Mouse (Mus musculus) neural tube, embryonic 12.5 days (tissue): ENCODE data around the gene Sec22c. TPM values are rescaled to one million over a fixed set of nuclear protein-coding genes. Genes with fewer than 3 reads are reported as not detected.
A peak's percentile ranks its signal among the peaks of the same experiment; 100 is the strongest.

ENCODE experiments used
- ATAC-seq: fragments of 200-750 bp; cut with Nextera tagmentation; 2 replicates; pipeline ENCODE4 v1.8.0; 2017; ENCODE audit warnings: low read depth, mild to moderate bottlenecking, moderate TSS enrichment, moderate library complexity; ENCODE audit not compliant: low FRiP score
- H3K27ac ChIP-seq: fragments of 300-500 bp; sonication (generic); 2 replicates; pipeline ENCODE4 v1.5.1; 2016
- H3K27me3 ChIP-seq: fragments of 300-500 bp; sonication (generic); replicated peaks from 2 replicates; pipeline ENCODE4 v1.6.1; 2016; ENCODE audit warnings: mild to moderate bottlenecking
- H3K36me3 ChIP-seq: fragments of 300-500 bp; sonication (generic); 2 replicates; pipeline ENCODE4 v1.6.1; 2016; ENCODE audit warnings: mild to moderate bottlenecking
- H3K4me1 ChIP-seq: fragments of 300-500 bp; sonication (generic); 2 replicates; pipeline ENCODE4 v1.6.1; 2016
- H3K4me2 ChIP-seq: fragments of 300-500 bp; sonication (generic); replicated peaks from 2 replicates; pipeline ENCODE4 v1.6.1; 2016; ENCODE audit warnings: mild to moderate bottlenecking
- H3K4me3 ChIP-seq: fragments of 300-500 bp; sonication (generic); 2 replicates; pipeline ENCODE4 v1.5.1; 2016
- H3K9ac ChIP-seq: fragments of 300-500 bp; sonication (generic); 2 replicates; pipeline ENCODE4 v1.6.1; 2016; ENCODE audit warnings: mild to moderate bottlenecking
- H3K9me3 ChIP-seq: fragments of 300-500 bp; sonication (generic); 2 replicates; pipeline ENCODE4 v1.6.1; 2016; ENCODE audit warnings: mild to moderate bottlenecking
- WGBS: fragments of 180-500 bp; shearing (Covaris S2); methylation state at CpG from one replicate; pipeline ENCODE4 v1.1.7; 2016; 5-methylcytosine and 5-hydroxymethylcytosine counted together
- polyA plus RNA-seq: library from polyadenylated mRNA; unstranded; fragments of >200 nt; fragmentation: Nextera tagmentation; extraction: Ambion mirVana; gene quantifications from 2 replicates; pipeline ENCODE4 v1.2.1, GENCODE M21; 2016

The Sec22c gene
- polyA plus RNA-seq, 1 experiment from 2014 or later, result 23.5 TPM

GRCm38 (mm10) chr9:121641235-121641915 lies 63.9 kb downstream of the Sec22c start:
- no peak overlapping the region for H3K27ac ChIP-seq

GRCm38 (mm10) chr9:121639790-121640189 lies 65.5 kb downstream of the Sec22c start:
- no peak overlapping the region for H3K9ac ChIP-seq
- no peaks in the 10 kb centered on the region for H3K9me3 ChIP-seq
- 59% methylated on average over 16 of the region's 16 CpGs for WGBS
- no peaks in the 10 kb centered on the region for H3K36me3 ChIP-seq
- peaks cover 21% of the 10 kb centered on the region for H3K4me1 ChIP-seq
- no peak for ATAC-seq
- H3K27me3 ChIP-seq, result peaks cover 67% of the 10 kb centered on the region
- no peak overlapping the region for H3K4me2 ChIP-seq
- H3K4me3 ChIP-seq, result no peak overlapping the region
- no peak overlapping the region for H3K27ac ChIP-seq

More at GRCm38 (mm10) chr9:121641235-121641915, 63.9 kb downstream of the Sec22c start:
- H3K9ac ChIP-seq, result 0 out of 2 replicates have a peak overlapping the region, but pooled peaks have one; percentile 48
- H3K4me3 ChIP-seq, result peak overlapping the region; percentile 45
- 13% methylated on average over 27 of the region's 27 CpGs for WGBS
- H3K36me3 ChIP-seq, result no peaks in the 10 kb centered on the region
- H3K4me1 ChIP-seq, result peaks cover 21% of the 10 kb centered on the region
- H3K4me2 ChIP-seq, result peak overlapping the region; percentile 88
- H3K27me3 ChIP-seq, result peaks cover 60% of the 10 kb centered on the region
- no peak for ATAC-seq
- no peaks in the 10 kb centered on the region for H3K9me3 ChIP-seq

- Histone ChIP-seq H3K36me3 (no peaks in the 10 kb centered on the region), H3K27me3 (peaks cover 30% of the 10 kb centered on the region), H3K4me1 (0 out of 2 replicates have a peak, but pooled peaks cover 3% of the 10 kb centered on the region), H3K4me3 (no peak overlapping the region), H3K9ac (no peak overlapping the region), H3K9me3 (no peaks in the 10 kb centered on the region), H3K27ac (no peak overlapping the region), H3K4me2 (no peak overlapping the region)
- 58% methylated on average over 7 of the region's 7 CpGs for WGBS
- no peak for ATAC-seq
Observed at GRCm38 (mm10) chr9:121635835-121636576, 69.3 kb downstream of the Sec22c start.

- Histone ChIP-seq H3K27me3 (0 out of 2 replicates have a peak, but pooled peaks cover 12% of the 10 kb centered on the region), H3K4me3 (no peak overlapping the region), H3K9ac (no peak overlapping the region), H3K4me1 (no peaks in the 10 kb centered on the region), H3K9me3 (no peaks in the 10 kb centered on the region), H3K27ac (no peak overlapping the region), H3K36me3 (no peaks in the 10 kb centered on the region), H3K4me2 (no peak overlapping the region)
- WGBS, result 84% methylated on average over 6 of the region's 6 CpGs
- ATAC-seq, result no peak
Observed at GRCm38 (mm10) chr9:121633306-121633705, 72.0 kb downstream of the Sec22c start.

GRCm38 (mm10) chr9:121632891-121633290 lies 72.4 kb downstream of the Sec22c start:
- Histone ChIP-seq H3K9me3 (no peaks in the 10 kb centered on the region), H3K27ac (no peak overlapping the region), H3K4me3 (no peak overlapping the region), H3K36me3 (no peaks in the 10 kb centered on the region), H3K4me2 (no peak overlapping the region), H3K27me3 (0 out of 2 replicates have a peak, but pooled peaks cover 11% of the 10 kb centered on the region), H3K4me1 (no peaks in the 10 kb centered on the region), H3K9ac (no peak overlapping the region)
- no peak for ATAC-seq
- 90% methylated on average over 10 of the region's 10 CpGs for WGBS

GRCm38 (mm10) chr9:121631946-121632345 lies 73.3 kb downstream of the Sec22c start:
- Histone ChIP-seq H3K36me3 (no peaks in the 10 kb centered on the region), H3K9me3 (no peaks in the 10 kb centered on the region), H3K4me3 (no peak overlapping the region), H3K27me3 (0 out of 2 replicates have a peak, but pooled peaks cover 8% of the 10 kb centered on the region), H3K4me2 (no peak overlapping the region), H3K9ac (no peak overlapping the region), H3K4me1 (no peaks in the 10 kb centered on the region), H3K27ac (no peak overlapping the region)
- ATAC-seq, result no peak
- WGBS, result 74% methylated on average over 4 of the region's 4 CpGs

- Histone ChIP-seq H3K4me1 (no peaks in the 10 kb centered on the region), H3K36me3 (no peaks in the 10 kb centered on the region), H3K27ac (no peak overlapping the region), H3K4me3 (no peak overlapping the region), H3K27me3 (0 out of 2 replicates have a peak, but pooled peaks cover 3% of the 10 kb centered on the region), H3K9me3 (no peaks in the 10 kb centered on the region), H3K4me2 (no peak overlapping the region), H3K9ac (no peak overlapping the region)
- ATAC-seq, result no peak
- WGBS, result 70% methylated on average over 1 of the region's 1 CpGs
Observed at GRCm38 (mm10) chr9:121630627-121631026, 74.7 kb downstream of the Sec22c start.

Other genes starting within 250 kb of the Sec22c start
- gene Cck, start 209.8 kb downstream of the Sec22c start, polyA plus RNA-seq, result 0.89 and 1.5 TPM in 2 replicates
- not detected in 2 replicates for gene Lyzl4, start 63.4 kb downstream of the Sec22c start, polyA plus RNA-seq
- gene Vipr1, start 62.8 kb downstream of the Sec22c start, polyA plus RNA-seq, result 0.16 and 0.31 TPM in 2 replicates
- gene Ss18l2, start 4.8 kb upstream of the Sec22c start, polyA plus RNA-seq, result 131 and 134 TPM in 2 replicates
- gene Nktr, start 13.7 kb upstream of the Sec22c start, polyA plus RNA-seq, result 57.6 and 64.5 TPM in 2 replicates
- gene Zfp651, start 53.8 kb upstream of the Sec22c start, polyA plus RNA-seq, result 13.1 and 19.2 TPM in 2 replicates
- 2.1 and 2.8 TPM in 2 replicates for gene Klhl40, start 72.1 kb upstream of the Sec22c start, polyA plus RNA-seq
- not detected in 2 replicates for gene Hhatl, start 87.0 kb upstream of the Sec22c start, polyA plus RNA-seq
- gene Ccdc13, start 134.0 kb upstream of the Sec22c start, polyA plus RNA-seq, result 4.0 and 4.8 TPM in 2 replicates
- gene Higd1a, start 152.9 kb upstream of the Sec22c start, polyA plus RNA-seq, result 134 and 147 TPM in 2 replicates
- 0.48 and 0.95 TPM in 2 replicates for gene Ackr2, start 192.9 kb upstream of the Sec22c start, polyA plus RNA-seq
- gene Cyp8b1, start 210.8 kb upstream of the Sec22c start, polyA plus RNA-seq, result not detected in 2 replicates
- 1.1 and 1.4 TPM in 2 replicates for gene Fam198a, start 245.5 kb upstream of the Sec22c start, polyA plus RNA-seq